Mouse (Mus musculus) heart, postnatal 0 days (tissue): Measurements from ENCODE around the gene Mrpl20. TPM values are rescaled to one million over a fixed set of nuclear protein-coding genes. Genes with fewer than 3 reads are reported as not detected.

Experiments
- ATAC-seq: fragments of 200-750 bp; cut with Nextera tagmentation; 2 replicates; pipeline ENCODE4 v1.8.0; 2017; ENCODE audit warnings: low read depth, moderate number of reproducible peaks, moderate library complexity; ENCODE audit not compliant: insufficient read depth
- DNase-seq: peaks from one replicate; pipeline ENCODE4 v3.0.0-alpha.2; 2016; ENCODE audit warnings: low spot score
- H3K27ac ChIP-seq: fragments of 300-500 bp; sonication (generic); 2 replicates; pipeline ENCODE4 v1.5.1; 2014; ENCODE audit warnings: low read depth, mild to moderate bottlenecking
- H3K27me3 ChIP-seq: fragments of 300-500 bp; sonication (generic); 2 replicates; pipeline ENCODE4 v1.6.1; 2014; ENCODE audit warnings: low read length, mixed read lengths; ENCODE audit not compliant: control insufficient read depth, insufficient read depth
- H3K36me3 ChIP-seq: fragments of 300-500 bp; sonication (generic); replicated peaks from 2 replicates; pipeline ENCODE4 v1.6.1; 2014; ENCODE audit warnings: low read length, mixed read lengths; ENCODE audit not compliant: control insufficient read depth, insufficient read depth
- H3K4me1 ChIP-seq: fragments of 300-500 bp; sonication (generic); 2 replicates; pipeline ENCODE4 v1.6.1; 2014; ENCODE audit warnings: antibody characterized with exemption; ENCODE audit not compliant: control insufficient read depth, insufficient read depth
- H3K4me2 ChIP-seq: fragments of 300-500 bp; sonication (generic); 2 replicates; pipeline ENCODE4 v1.6.1; 2014; ENCODE audit warnings: low read depth, mild to moderate bottlenecking, low read length, moderate library complexity
- H3K4me3 ChIP-seq: fragments of 300-500 bp; sonication (generic); 2 replicates; pipeline ENCODE4 v1.5.1; 2014; ENCODE audit warnings: low read depth, low read length
- H3K9ac ChIP-seq: fragments of 300-500 bp; sonication (generic); replicated peaks from 2 replicates; pipeline ENCODE4 v1.6.1; 2014; ENCODE audit warnings: low read depth, low read length, mixed read lengths
- H3K9me3 ChIP-seq: fragments of 300-500 bp; sonication (generic); replicated peaks from 2 replicates; pipeline ENCODE4 v1.6.1; 2016; ENCODE audit warnings: low read length; ENCODE audit not compliant: control insufficient read depth
- CTCF ChIP-seq: IDR thresholded peaks from 2 replicates; pipeline ENCODE4 v1.5.1; 2016; ENCODE audit warnings: antibody characterized with exemption, control low read depth, low read depth
- EP300 ChIP-seq: IDR thresholded peaks from 2 replicates; pipeline ENCODE4 v1.6.1; 2016; ENCODE audit warnings: antibody characterized with exemption, low read depth
- WGBS: fragments of 180-500 bp; shearing (Covaris S2); extraction: QIAGEN DNeasy Blood & Tissue Kit; methylation state at CpG from one replicate; pipeline ENCODE4 v1.1.7; 2014; 5-methylcytosine and 5-hydroxymethylcytosine counted together
- polyA plus RNA-seq: library from polyadenylated mRNA; unstranded; fragments of >200 nt; fragmentation: Nextera tagmentation; extraction: Ambion mirVana; gene quantifications from 2 replicates; pipeline ENCODE4 v1.2.1, GENCODE M21; 2015
- total RNA-seq: library from RNA; depleted of rRNA; stranded (reverse); fragments of >200 nt; gene quantifications from 2 replicates; pipeline ENCODE4 v1.2.3, GENCODE M21; 2014; ENCODE audit warnings: low replicate concordance

The Mrpl20 gene
- total and polyA plus RNA-seq, 2 experiments from 2014 or later: 91.4 to 207 TPM

GRCm38 (mm10) chr4:155846871-155847578 lies 44.3 kb downstream of the Mrpl20 start, which contains the start of gene Dvl1:
Dvl1 (plus strand) TSS chr4:155847402.
- H3K4me1 ChIP-seq: peaks cover 16% of the 10 kb centered on the region
- ATAC-seq: peak; percentile 94

GRCm38 (mm10) chr4:155847591-155848352 lies 45.1 kb downstream of the Mrpl20 start:
- no peaks in the 10 kb centered on the region for H3K9me3 ChIP-seq
- no peak for TF ChIP-seq EP300
- no peak for TF ChIP-seq CTCF
- 2% methylated on average over 55 of the region's 69 CpGs for WGBS
- H3K4me1 ChIP-seq: peaks cover 16% of the 10 kb centered on the region
- H3K27me3 ChIP-seq: no peaks in the 10 kb centered on the region
- peak overlapping the region; percentile 63 for H3K4me3 ChIP-seq
- H3K36me3 ChIP-seq: no peaks in the 10 kb centered on the region
- peak overlapping the region; percentile 74 for H3K4me2 ChIP-seq
- peak overlapping the region; percentile 80 for H3K9ac ChIP-seq
- H3K27ac ChIP-seq: peak overlapping the region; percentile 49
- peak; percentile 11 for DNase-seq
- ATAC-seq: peak; percentile 46

More at GRCm38 (mm10) chr4:155846871-155847578, 44.3 kb downstream of the Mrpl20 start, which contains the start of gene Dvl1:
- Histone ChIP-seq H3K36me3 (no peaks in the 10 kb centered on the region), H3K9me3 (no peaks in the 10 kb centered on the region), H3K4me3 (peak within 1 kb of the TSS; percentile 63), H3K27ac (peak within 1 kb of the TSS; percentile 49), H3K4me2 (peak within 1 kb of the TSS; percentile 74), H3K9ac (peak within 1 kb of the TSS; percentile 80), H3K27me3 (no peaks in the 10 kb centered on the region)
- peak; percentile 88 for DNase-seq
- WGBS: 2% methylated on average over 43 of the region's 65 CpGs
- TF ChIP-seq EP300 (no peak), CTCF (peak; percentile 39)

- DNase-seq (peak; percentile 4), ATAC-seq (no peak)
- Histone ChIP-seq H3K27ac (no peak overlapping the region), H3K4me3 (peak overlapping the region; percentile 63), H3K9me3 (no peaks in the 10 kb centered on the region), H3K9ac (0 out of 2 replicates have a peak overlapping the region, but pooled peaks have one; percentile 80), H3K4me2 (peak overlapping the region; percentile 74), H3K27me3 (no peaks in the 10 kb centered on the region), H3K4me1 (peaks cover 16% of the 10 kb centered on the region), H3K36me3 (no peaks in the 10 kb centered on the region)
- WGBS: 65% methylated on average over 7 of the region's 7 CpGs
- no peak for TF ChIP-seq CTCF
- no peak for TF ChIP-seq EP300
These were observed 45.9 kb downstream of the Mrpl20 start for GRCm38 (mm10) chr4:155848434-155849095.

GRCm38 (mm10) chr4:155849391-155849790 lies 46.7 kb downstream of the Mrpl20 start:
- peaks cover 16% of the 10 kb centered on the region for H3K4me1 ChIP-seq
- peaks cover 3% of the 10 kb centered on the region; the same call in 1 of the 2 replicates for H3K36me3 ChIP-seq

GRCm38 (mm10) chr4:155849792-155850451 lies 47.2 kb downstream of the Mrpl20 start:
- no peaks in the 10 kb centered on the region for H3K27me3 ChIP-seq
- WGBS: 81% methylated on average over 3 of the region's 3 CpGs
- H3K9ac ChIP-seq: no peak overlapping the region
- DNase-seq (no peak), ATAC-seq (no peak)
- TF ChIP-seq EP300 (no peak), CTCF (no peak)
- no peak overlapping the region for H3K4me3 ChIP-seq
- H3K27ac ChIP-seq: no peak overlapping the region
- H3K4me1 ChIP-seq: peaks cover 16% of the 10 kb centered on the region
- H3K9me3 ChIP-seq: no peaks in the 10 kb centered on the region
- no peak overlapping the region for H3K4me2 ChIP-seq
- H3K36me3 ChIP-seq: peaks cover 8% of the 10 kb centered on the region

More at GRCm38 (mm10) chr4:155849391-155849790, 46.7 kb downstream of the Mrpl20 start:
- WGBS: 87% methylated on average over 2 of the region's 2 CpGs
- no peak for TF ChIP-seq CTCF
- no peak for TF ChIP-seq EP300
- ATAC-seq: no peak
- Histone ChIP-seq H3K9me3 (no peaks in the 10 kb centered on the region), H3K4me3 (no peak overlapping the region), H3K9ac (no peak overlapping the region), H3K4me2 (no peak overlapping the region), H3K27me3 (no peaks in the 10 kb centered on the region), H3K27ac (no peak overlapping the region)
- DNase-seq: peak; percentile 2
